Mouse (Mus musculus): ENCODE results near the gene Zfp566. TPM values are rescaled to one million over a fixed set of nuclear protein-coding genes. Genes with fewer than 3 reads are reported as not detected.

Gene Zfp566
- polyA plus RNA-seq, 1 experiment from 2014 or later, result 16.3 TPM

DNA sequence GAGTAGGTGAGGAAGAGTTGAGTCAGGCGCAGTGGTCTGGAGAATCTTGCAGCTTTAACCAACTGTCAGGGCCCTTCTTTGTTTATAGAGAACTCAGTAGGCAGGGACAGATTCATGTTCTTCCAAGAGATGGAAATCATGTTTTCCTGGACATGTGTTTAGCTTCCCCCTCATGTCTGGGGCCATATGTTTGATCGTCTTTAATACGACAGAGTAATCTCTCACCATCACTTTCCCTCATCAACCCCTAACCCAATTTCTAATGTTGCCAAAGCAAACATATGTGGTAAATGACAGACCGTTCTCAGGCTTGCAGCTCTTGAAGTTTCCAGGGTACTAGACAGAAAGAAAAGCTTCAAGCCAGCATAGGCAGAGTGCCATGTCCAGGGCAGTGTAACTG is 42.2 kb downstream of the Zfp566 start:
- no peaks in the 10 kb centered on the region for H3K9me3 ChIP-seq
- no peak overlapping the region for H3K9ac ChIP-seq (replicated peaks)
- H3K36me3 ChIP-seq, result no peaks in the 10 kb centered on the region
- no peak overlapping the region for H3K27ac ChIP-seq (replicated peaks)
- no peak overlapping the region for H3K4me2 ChIP-seq (replicated peaks)
- 94% methylated on average over 4 of the region's 4 CpGs for WGBS
- H3K4me1 ChIP-seq, result peaks cover 12% of the 10 kb centered on the region
- no peak overlapping the region for H3K4me3 ChIP-seq
- H3K27me3 ChIP-seq, result no peaks in the 10 kb centered on the region
- no peak for ATAC-seq (ENCODE audit: low FRiP score, low read depth)

DNA sequence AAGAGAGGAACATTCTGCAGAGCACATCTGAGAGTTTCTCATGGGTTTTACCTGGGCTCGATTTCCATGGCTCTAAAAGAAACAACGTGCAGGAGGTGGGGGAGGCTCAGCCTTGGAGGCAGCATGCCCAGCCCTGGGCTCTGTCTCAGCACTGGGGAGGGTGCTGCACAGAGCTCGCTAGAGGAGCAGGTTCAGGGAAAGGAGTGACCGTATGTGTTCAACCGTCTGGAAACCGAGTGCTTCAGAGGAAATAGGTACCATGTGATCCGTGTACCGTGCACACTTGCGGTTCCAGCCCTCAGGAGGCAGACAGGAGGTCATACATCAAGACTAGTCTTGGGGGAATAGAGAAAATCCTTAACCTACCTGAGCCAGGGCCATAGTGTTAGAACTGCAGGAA is 46.0 kb downstream of the Zfp566 start:
- 64% methylated on average over 9 of the region's 9 CpGs for WGBS
- no peak for ATAC-seq (ENCODE audit: low FRiP score, low read depth)
- H3K9ac ChIP-seq (replicated peaks), result no peak overlapping the region

DNA sequence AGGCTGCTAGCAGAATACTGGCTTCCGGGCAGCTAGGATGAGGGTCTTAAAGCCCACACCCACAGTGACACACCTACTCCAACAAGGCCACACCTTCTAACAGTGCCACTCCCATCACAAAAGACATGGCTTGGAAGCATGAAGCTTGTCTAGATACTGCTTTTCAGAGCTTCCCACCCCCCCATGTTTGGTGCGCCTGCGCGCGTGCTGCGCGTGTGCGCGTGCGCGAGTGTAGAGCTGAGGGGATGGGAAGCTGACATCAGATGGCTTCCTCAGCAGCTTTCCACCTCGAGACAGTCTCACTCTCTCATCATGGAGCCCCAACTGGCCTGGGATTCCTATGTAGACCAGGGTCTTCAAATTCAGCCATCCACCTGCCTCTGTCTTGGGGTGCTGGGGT is 56.0 kb downstream of the Zfp566 start:
- no peaks in the 10 kb centered on the region for H3K9me3 ChIP-seq
- H3K4me1 ChIP-seq, result no peaks in the 10 kb centered on the region
- ATAC-seq (ENCODE audit: low FRiP score, low read depth), result no peak
- H3K9ac ChIP-seq (replicated peaks), result no peak overlapping the region
- H3K4me3 ChIP-seq, result no peak overlapping the region
- H3K4me2 ChIP-seq (replicated peaks), result no peak overlapping the region
- no peaks in the 10 kb centered on the region for H3K27me3 ChIP-seq
- no peak overlapping the region for H3K27ac ChIP-seq (replicated peaks)
- H3K36me3 ChIP-seq, result peaks cover 26% of the 10 kb centered on the region
- 91% methylated on average over 12 of the region's 12 CpGs for WGBS

More for the DNA sequence above, 46.0 kb downstream of the Zfp566 start:
- H3K27ac ChIP-seq (replicated peaks), result no peak overlapping the region
- H3K36me3 ChIP-seq, result peaks cover 5% of the 10 kb centered on the region; the same call in 1 of the 2 replicates
- H3K4me2 ChIP-seq (replicated peaks), result no peak overlapping the region
- no peaks in the 10 kb centered on the region for H3K27me3 ChIP-seq
- no peaks in the 10 kb centered on the region for H3K4me1 ChIP-seq
- H3K4me3 ChIP-seq, result no peak overlapping the region
- no peaks in the 10 kb centered on the region for H3K9me3 ChIP-seq

DNA sequence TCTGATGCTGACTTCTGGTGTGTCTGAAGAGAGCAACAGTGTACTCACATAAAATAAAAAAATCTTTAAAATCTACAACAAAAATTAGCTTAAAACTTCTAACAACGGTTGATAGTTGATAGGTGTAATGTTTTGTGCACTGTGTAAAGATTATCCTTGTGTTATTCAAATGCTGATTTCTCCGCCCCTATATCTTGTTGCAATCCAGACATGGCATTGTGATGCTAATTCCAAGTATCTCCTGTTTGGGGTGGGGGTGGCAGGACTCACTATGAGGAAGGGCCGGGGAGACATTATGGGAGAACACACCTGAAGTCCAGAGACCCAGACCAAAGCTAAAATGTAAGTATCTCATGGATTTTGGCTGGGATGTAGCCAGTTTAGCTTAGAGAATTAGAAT is 58.9 kb downstream of the Zfp566 start:
- Histone ChIP-seq H3K4me1 (no peaks in the 10 kb centered on the region), H3K27ac (replicated peaks) (no peak overlapping the region), H3K4me2 (replicated peaks) (no peak overlapping the region), H3K4me3 (no peak overlapping the region), H3K36me3 (peaks cover 17% of the 10 kb centered on the region), H3K9me3 (no peaks in the 10 kb centered on the region), H3K27me3 (no peaks in the 10 kb centered on the region), H3K9ac (replicated peaks) (no peak overlapping the region)
- 76% methylated on average over 3 of the region's 3 CpGs for WGBS
- ATAC-seq (ENCODE audit: low FRiP score, low read depth), result no peak

DNA sequence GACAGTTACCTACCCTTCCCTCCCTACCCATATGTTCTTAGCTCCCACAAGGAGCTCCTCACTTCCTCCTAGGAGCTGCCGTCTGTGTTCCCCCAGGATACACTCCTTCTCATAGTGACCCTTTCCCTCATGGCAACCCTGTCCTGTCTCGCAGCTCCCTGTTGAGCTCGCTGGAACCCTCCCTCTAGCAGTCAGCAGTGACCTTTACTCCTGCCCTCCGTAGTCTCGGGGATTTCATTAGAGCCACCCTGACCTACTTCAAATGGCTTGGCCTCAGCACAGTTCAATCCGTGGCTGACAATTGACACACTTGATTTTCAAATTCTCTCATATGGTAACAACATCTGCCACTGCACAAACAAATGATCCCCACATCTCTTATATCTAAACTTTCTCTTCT is 59.6 kb downstream of the Zfp566 start:
- WGBS, result 30% methylated on average over 6 of the region's 6 CpGs
- Histone ChIP-seq H3K27me3 (no peaks in the 10 kb centered on the region), H3K4me3 (no peak overlapping the region), H3K4me2 (replicated peaks) (no peak overlapping the region), H3K9me3 (no peaks in the 10 kb centered on the region), H3K9ac (replicated peaks) (no peak overlapping the region), H3K4me1 (no peaks in the 10 kb centered on the region), H3K27ac (replicated peaks) (no peak overlapping the region), H3K36me3 (peaks cover 19% of the 10 kb centered on the region)
- no peak for ATAC-seq (ENCODE audit: low FRiP score, low read depth)

DNA sequence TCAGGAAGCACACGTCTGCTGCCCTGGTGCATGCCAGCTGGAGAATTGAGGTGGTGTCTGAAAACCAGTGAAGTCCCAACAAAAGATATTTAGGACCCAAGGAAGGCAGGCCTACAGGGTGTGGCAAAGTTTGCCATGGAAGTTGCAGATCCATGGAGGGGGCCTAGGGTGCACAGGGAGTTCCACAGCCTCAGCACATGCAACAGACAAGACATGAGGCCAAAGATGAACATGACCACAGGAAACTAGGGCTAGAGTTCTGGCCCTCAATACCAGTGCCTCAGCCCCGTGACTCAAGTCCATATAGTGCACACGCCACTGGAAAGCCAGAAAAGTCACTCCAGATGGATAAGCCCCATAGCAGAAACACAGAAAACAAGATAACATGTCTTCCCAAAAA is 61.8 kb downstream of the Zfp566 start:
- no peak overlapping the region for H3K27ac ChIP-seq (replicated peaks)
- no peak overlapping the region for H3K4me3 ChIP-seq
- WGBS, result 92% methylated on average over 3 of the region's 3 CpGs
- no peak overlapping the region for H3K4me2 ChIP-seq (replicated peaks)
- H3K36me3 ChIP-seq, result peaks cover 39% of the 10 kb centered on the region
- no peak overlapping the region for H3K9ac ChIP-seq (replicated peaks)
- no peaks in the 10 kb centered on the region for H3K9me3 ChIP-seq
- no peaks in the 10 kb centered on the region for H3K4me1 ChIP-seq
- ATAC-seq (ENCODE audit: low FRiP score, low read depth), result no peak
- H3K27me3 ChIP-seq, result no peaks in the 10 kb centered on the region

Small RNA genes lying within 50 kb of the gene (microRNA-seq; reads per million reads assigned to microRNA genes)
- not detected for gene Gm23368

Other genes starting within 250 kb of the Zfp566 start
- gene Zfp940, start 236.9 kb downstream of the Zfp566 start, polyA plus RNA-seq (2016; fragmentation: Nextera tagmentation; extraction: Ambion mirVana), result 11.8 and 12.4 TPM in 2 replicates
- 14.2 and 14.4 TPM in 2 replicates for gene Zfp420, start 230.5 kb downstream of the Zfp566 start, polyA plus RNA-seq (2016; fragmentation: Nextera tagmentation; extraction: Ambion mirVana)
- 14.3 and 15.1 TPM in 2 replicates for gene Zfp27, start 184.0 kb downstream of the Zfp566 start, polyA plus RNA-seq (2016; fragmentation: Nextera tagmentation; extraction: Ambion mirVana)
- gene Zfp383, start 182.3 kb downstream of the Zfp566 start, polyA plus RNA-seq (2016; fragmentation: Nextera tagmentation; extraction: Ambion mirVana), result 7.6 and 8.9 TPM in 2 replicates
- gene Zfp74, start 136.4 kb downstream of the Zfp566 start, polyA plus RNA-seq (2016; fragmentation: Nextera tagmentation; extraction: Ambion mirVana), result 14.7 and 18.7 TPM in 2 replicates
- 14.0 and 14.1 TPM in 2 replicates for gene Zfp568, start 106.6 kb downstream of the Zfp566 start, polyA plus RNA-seq (2016; fragmentation: Nextera tagmentation; extraction: Ambion mirVana)
- 7.2 and 7.5 TPM in 2 replicates for gene Zfp14, start 39.1 kb downstream of the Zfp566 start, polyA plus RNA-seq (2016; fragmentation: Nextera tagmentation; extraction: Ambion mirVana)
- gene Zfp82, start 17.6 kb downstream of the Zfp566 start, polyA plus RNA-seq (2016; fragmentation: Nextera tagmentation; extraction: Ambion mirVana), result 10.4 and 11.2 TPM in 2 replicates
- gene Gm26920, start 117 bp downstream of the Zfp566 start, polyA plus RNA-seq (2016; fragmentation: Nextera tagmentation; extraction: Ambion mirVana), result 1.0 and 4.5 TPM in 2 replicates
- 134 and 136 TPM in 2 replicates for gene Zfp260, start 4.2 kb upstream of the Zfp566 start, polyA plus RNA-seq (2016; fragmentation: Nextera tagmentation; extraction: Ambion mirVana)
- 17.0 and 18.8 TPM in 2 replicates for gene Zfp382, start 31.4 kb upstream of the Zfp566 start, polyA plus RNA-seq (2016; fragmentation: Nextera tagmentation; extraction: Ambion mirVana)
- 19.0 and 20.2 TPM in 2 replicates for gene Zfp146, start 79.2 kb upstream of the Zfp566 start, polyA plus RNA-seq (2016; fragmentation: Nextera tagmentation; extraction: Ambion mirVana)
- 0.74 and 4.1 TPM in 2 replicates for gene Cox7a1, start 93.6 kb upstream of the Zfp566 start, polyA plus RNA-seq (2016; fragmentation: Nextera tagmentation; extraction: Ambion mirVana)
- 59.8 and 61.6 TPM in 2 replicates for gene Capns1, start 108.3 kb upstream of the Zfp566 start, polyA plus RNA-seq (2016; fragmentation: Nextera tagmentation; extraction: Ambion mirVana)
- gene Polr2i, start 141.4 kb upstream of the Zfp566 start, polyA plus RNA-seq (2016; fragmentation: Nextera tagmentation; extraction: Ambion mirVana), result 151 and 156 TPM in 2 replicates
- 257 and 259 TPM in 2 replicates for gene Tbcb, start 141.7 kb upstream of the Zfp566 start, polyA plus RNA-seq (2016; fragmentation: Nextera tagmentation; extraction: Ambion mirVana)
- gene Ovol3, start 145.2 kb upstream of the Zfp566 start, polyA plus RNA-seq (2016; fragmentation: Nextera tagmentation; extraction: Ambion mirVana), result not detected in 2 replicates
- gene Thap8, start 189.6 kb upstream of the Zfp566 start, polyA plus RNA-seq (2016; fragmentation: Nextera tagmentation; extraction: Ambion mirVana), result 0.48 and 0.66 TPM in 2 replicates
- gene Wdr62, start 189.9 kb upstream of the Zfp566 start, polyA plus RNA-seq (2016; fragmentation: Nextera tagmentation; extraction: Ambion mirVana), result 11.3 and 13.4 TPM in 2 replicates
- gene Clip3, start 201.2 kb upstream of the Zfp566 start, polyA plus RNA-seq (2016; fragmentation: Nextera tagmentation; extraction: Ambion mirVana), result 76.3 and 88.6 TPM in 2 replicates
- gene Alkbh6, start 218.2 kb upstream of the Zfp566 start, polyA plus RNA-seq (2016; fragmentation: Nextera tagmentation; extraction: Ambion mirVana), result 86.9 and 92.9 TPM in 2 replicates
- gene Syne4, start 224.3 kb upstream of the Zfp566 start, polyA plus RNA-seq (2016; fragmentation: Nextera tagmentation; extraction: Ambion mirVana), result 17.5 and 19.0 TPM in 2 replicates
- gene E130208F15Rik, start 231.2 kb upstream of the Zfp566 start, polyA plus RNA-seq (2016; fragmentation: Nextera tagmentation; extraction: Ambion mirVana), result 0.63 TPM in 1 of 2 replicates, not detected in the other
- gene Sdhaf1, start 233.4 kb upstream of the Zfp566 start, polyA plus RNA-seq (2016; fragmentation: Nextera tagmentation; extraction: Ambion mirVana), result 22.2 and 27.4 TPM in 2 replicates

Data from midbrain, embryonic 12.5 days (tissue).